Mouse (Mus musculus) limb, embryonic 10.5 days (tissue): ENCODE measurements around the gene Rab11fip4. TPM values are rescaled to one million over a fixed set of nuclear protein-coding genes. Genes with fewer than 3 reads are reported as not detected.

Source experiments
- DNase-seq: peaks from one replicate; pipeline ENCODE4 v3.0.0-alpha.2; 2017; ENCODE audit warnings: low spot score
- H3K27ac ChIP-seq: fragments of 300-500 bp; sonication (generic); 2 replicates; pipeline ENCODE4 v1.5.1; 2016; ENCODE audit warnings: mild to moderate bottlenecking
- H3K27me3 ChIP-seq: fragments of 300-500 bp; sonication (generic); 2 replicates; pipeline ENCODE4 v1.6.1; 2016; ENCODE audit warnings: low read depth, mild to moderate bottlenecking; ENCODE audit not compliant: poor library complexity, severe bottlenecking
- H3K36me3 ChIP-seq: fragments of 300-500 bp; sonication (generic); 2 replicates; pipeline ENCODE4 v1.6.1; 2016; ENCODE audit warnings: mild to moderate bottlenecking, moderate library complexity
- H3K4me1 ChIP-seq: fragments of 300-500 bp; sonication (generic); 2 replicates; pipeline ENCODE4 v1.6.1; 2016
- H3K4me3 ChIP-seq: fragments of 300-500 bp; sonication (generic); 2 replicates; pipeline ENCODE4 v1.5.1; 2016; ENCODE audit warnings: mild to moderate bottlenecking, moderate library complexity
- H3K9me3 ChIP-seq: fragments of 300-500 bp; sonication (generic); replicated peaks from 2 replicates; pipeline ENCODE4 v1.6.1; 2016; ENCODE audit warnings: mild to moderate bottlenecking
- WGBS: fragments of 180-500 bp; shearing (Covaris S2); methylation state at CpG from one replicate; pipeline ENCODE4 v1.1.7; 2016; 5-methylcytosine and 5-hydroxymethylcytosine counted together
- polyA plus RNA-seq: library from polyadenylated mRNA; unstranded; fragments of >200 nt; fragmentation: Nextera tagmentation; extraction: Ambion mirVana; gene quantifications from 2 replicates; pipeline ENCODE4 v1.2.1, GENCODE M21; 2016

Gene Rab11fip4
- polyA plus RNA-seq, 1 experiment from 2014 or later = 13.4 TPM

DNA sequence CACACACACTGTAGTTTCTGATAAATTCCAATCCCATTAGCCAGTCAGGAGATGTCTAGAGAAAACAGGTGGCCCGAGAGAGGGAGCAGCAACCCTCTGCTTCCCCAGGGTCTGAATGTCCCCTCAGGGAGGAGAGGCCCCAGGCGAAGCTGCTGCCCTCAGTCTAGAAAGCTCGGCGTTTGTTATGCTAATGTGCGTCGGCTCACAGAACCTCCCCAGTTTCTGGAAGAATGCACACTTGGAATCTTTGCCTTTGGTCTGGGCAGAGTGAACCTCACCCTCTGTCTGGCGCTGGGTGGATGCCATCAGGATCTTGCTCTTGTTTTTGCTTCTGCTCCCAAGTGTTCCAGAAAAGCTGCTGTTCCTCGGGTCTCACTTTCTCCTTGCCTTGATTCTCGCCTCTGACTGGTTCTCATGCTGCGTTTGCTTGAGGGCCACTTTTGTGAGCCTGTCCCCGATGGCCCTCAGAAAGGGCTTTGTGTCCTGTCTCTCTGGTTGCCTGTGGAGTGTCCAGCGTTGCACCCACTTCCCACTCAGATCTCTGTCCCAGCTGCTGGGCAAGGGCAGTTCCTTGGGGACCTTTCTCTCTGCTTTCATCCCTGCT lies 55.6 kb downstream of the Rab11fip4 start:
- Histone ChIP-seq H3K27ac (0 out of 2 replicates have a peak overlapping the region, but pooled peaks have one; percentile 33), H3K4me1 (peaks cover 78% of the 10 kb centered on the region)
- no peak for DNase-seq

DNA sequence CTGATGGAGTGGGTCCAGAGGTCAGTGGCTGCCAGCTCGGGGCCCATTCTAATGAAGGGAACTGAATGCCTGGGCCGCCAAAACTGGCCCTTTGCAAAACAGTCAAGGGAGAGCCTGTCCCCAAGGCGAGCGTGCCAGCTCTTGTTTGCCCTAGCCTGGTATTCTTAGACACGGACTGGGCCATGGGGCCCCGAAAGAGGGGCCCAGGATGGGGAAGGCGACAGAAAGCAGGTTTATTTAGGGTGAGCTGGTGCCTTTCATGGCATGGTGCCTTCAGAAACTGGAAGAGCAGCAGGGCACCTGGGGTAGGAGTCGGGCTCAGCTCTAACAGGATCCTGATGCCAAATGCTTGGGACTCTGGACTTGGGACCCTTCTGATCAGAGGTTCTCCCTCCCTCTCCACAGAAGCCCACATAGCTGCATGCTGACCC lies 56.1 kb downstream of the Rab11fip4 start:
- H3K4me3 ChIP-seq = no peak overlapping the region
- no peak for DNase-seq
- WGBS = 63% methylated on average over 8 of the region's 8 CpGs
- H3K36me3 ChIP-seq = no peaks in the 10 kb centered on the region
- H3K27me3 ChIP-seq = peaks cover 30% of the 10 kb centered on the region
- H3K27ac ChIP-seq = 0 out of 2 replicates have a peak overlapping the region, but pooled peaks have one; percentile 33
- H3K4me1 ChIP-seq = peaks cover 77% of the 10 kb centered on the region
- no peaks in the 10 kb centered on the region for H3K9me3 ChIP-seq

More for the DNA sequence above, 55.6 kb downstream of the Rab11fip4 start:
- no peaks in the 10 kb centered on the region for H3K9me3 ChIP-seq
- peaks cover 30% of the 10 kb centered on the region for H3K27me3 ChIP-seq
- no peak overlapping the region for H3K4me3 ChIP-seq
- no peaks in the 10 kb centered on the region for H3K36me3 ChIP-seq
- WGBS = 29% methylated on average over 12 of the region's 12 CpGs

DNA sequence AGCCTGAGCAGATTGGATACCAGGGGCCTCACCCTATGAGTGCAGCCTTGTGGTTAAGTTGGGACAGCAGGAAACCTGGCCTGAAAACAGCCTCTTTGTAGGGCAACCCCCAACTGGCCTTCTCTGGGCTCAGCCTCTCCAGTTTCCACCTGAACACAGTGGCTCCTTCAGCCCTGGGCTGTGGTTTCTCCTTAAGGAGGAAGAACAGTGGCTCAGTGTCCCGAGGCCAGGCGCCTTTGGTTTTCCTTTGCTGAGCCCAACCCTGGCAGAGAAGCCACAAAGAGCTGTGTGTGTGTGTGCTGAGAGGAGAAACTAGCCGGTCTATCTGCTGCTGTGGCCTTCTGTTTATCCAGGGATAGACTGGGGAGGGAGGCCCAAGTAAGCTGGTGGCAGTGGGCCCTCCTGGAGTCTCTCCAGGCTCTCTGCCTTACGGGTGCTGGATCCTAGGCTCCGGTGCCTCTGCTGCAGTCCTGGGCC lies 59.4 kb downstream of the Rab11fip4 start:
- no peaks in the 10 kb centered on the region for H3K9me3 ChIP-seq
- no peak overlapping the region for H3K4me3 ChIP-seq
- peak overlapping the region; percentile 77 for H3K27ac ChIP-seq
- no peak for DNase-seq
- H3K36me3 ChIP-seq = no peaks in the 10 kb centered on the region
- H3K4me1 ChIP-seq = peaks cover 64% of the 10 kb centered on the region
- H3K27me3 ChIP-seq = peaks cover 21% of the 10 kb centered on the region
- WGBS = 75% methylated on average over 5 of the region's 5 CpGs

DNA sequence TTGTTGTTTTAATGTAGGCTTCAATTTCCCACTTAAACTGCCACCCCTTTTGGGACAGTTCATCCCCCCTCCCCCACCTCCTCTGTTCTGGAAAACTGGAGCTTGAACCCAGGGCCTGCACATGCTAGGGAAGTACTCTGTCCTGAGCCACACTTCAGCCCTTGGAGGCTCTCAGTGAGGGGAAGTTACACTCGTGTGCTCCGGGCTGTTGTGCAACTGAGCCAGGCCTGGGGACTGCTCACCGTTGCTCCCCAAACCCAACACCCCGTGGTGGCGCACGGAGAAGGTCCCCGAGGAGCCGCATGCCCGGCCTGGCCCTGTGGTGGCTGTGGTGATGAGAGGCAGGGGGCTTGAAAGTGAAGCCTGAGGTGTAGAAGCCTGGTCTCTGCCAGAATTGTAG lies 61.2 kb downstream of the Rab11fip4 start:
- Histone ChIP-seq H3K36me3 (no peaks in the 10 kb centered on the region), H3K27ac (no peak overlapping the region), H3K27me3 (peaks cover 8% of the 10 kb centered on the region; the same call in 1 of the 2 replicates), H3K4me1 (peaks cover 49% of the 10 kb centered on the region), H3K9me3 (no peaks in the 10 kb centered on the region), H3K4me3 (no peak overlapping the region)
- no peak for DNase-seq
- WGBS = 88% methylated on average over 9 of the region's 9 CpGs

DNA sequence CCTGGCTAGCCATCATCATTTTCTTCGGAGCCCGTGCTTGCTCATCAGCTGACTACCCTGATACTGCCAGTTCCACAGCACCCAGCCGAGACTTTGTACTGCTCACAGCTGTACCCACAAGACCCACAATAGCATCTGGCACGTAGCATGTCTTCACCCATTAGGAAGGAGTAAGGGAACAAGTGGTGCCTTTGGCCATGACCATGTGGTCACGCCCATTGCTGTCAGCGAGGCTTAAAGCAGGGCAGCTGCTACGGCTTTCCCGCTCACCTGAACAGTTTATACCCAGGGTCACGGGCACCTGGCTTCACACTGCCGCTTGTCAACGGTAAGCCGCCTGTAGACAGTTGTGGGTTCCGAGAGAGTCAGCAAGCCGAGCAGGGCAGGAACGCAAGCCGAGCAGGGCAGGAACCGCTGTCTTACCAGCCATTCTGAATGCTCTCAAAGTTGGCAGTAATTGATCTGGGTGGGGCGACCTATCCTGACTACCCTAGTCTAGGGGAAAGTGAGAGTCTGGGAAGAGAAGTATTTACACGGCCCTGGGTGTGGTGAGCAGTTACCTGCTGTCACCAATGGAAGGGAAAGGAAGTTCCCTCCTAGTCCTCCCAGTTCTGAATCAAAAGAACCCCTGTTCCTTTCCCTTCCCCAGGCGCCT lies 62.0 kb downstream of the Rab11fip4 start:
- Histone ChIP-seq H3K4me1 (peaks cover 41% of the 10 kb centered on the region), H3K27me3 (0 out of 2 replicates have a peak, but pooled peaks cover under 1% of the 10 kb centered on the region), H3K36me3 (no peaks in the 10 kb centered on the region), H3K27ac (no peak overlapping the region), H3K4me3 (no peak overlapping the region), H3K9me3 (no peaks in the 10 kb centered on the region)
- 84% methylated on average over 20 of the region's 20 CpGs for WGBS
- no peak for DNase-seq

DNA sequence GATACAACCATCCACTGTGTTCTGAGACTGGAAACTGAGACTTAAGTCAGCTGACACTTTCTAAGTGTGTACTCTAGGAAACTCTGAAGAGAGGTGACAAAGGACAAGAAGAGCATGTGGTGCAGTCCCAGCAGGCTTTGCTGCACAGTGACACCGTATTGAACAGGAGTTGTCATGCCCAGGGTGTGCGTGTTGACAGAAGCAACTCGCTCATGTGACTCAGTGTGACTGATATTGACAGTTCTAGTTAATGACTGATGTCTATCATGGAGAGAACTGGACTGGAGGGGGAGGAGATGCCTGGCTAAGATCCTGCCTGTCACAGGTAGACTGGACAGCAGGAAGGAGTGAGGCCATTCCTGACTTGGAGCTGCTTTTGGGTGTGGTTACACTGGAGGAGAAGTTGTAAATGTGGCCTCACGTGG lies 63.4 kb downstream of the Rab11fip4 start:
- no peaks in the 10 kb centered on the region for H3K9me3 ChIP-seq
- 84% methylated on average over 4 of the region's 4 CpGs for WGBS
- no peaks in the 10 kb centered on the region for H3K36me3 ChIP-seq
- no peaks in the 10 kb centered on the region; the same call in 1 of the 2 replicates for H3K27me3 ChIP-seq
- peaks cover 32% of the 10 kb centered on the region for H3K4me1 ChIP-seq
- DNase-seq = no peak
- no peak overlapping the region for H3K4me3 ChIP-seq
- no peak overlapping the region; the same call in 1 of the 2 replicates for H3K27ac ChIP-seq

DNA sequence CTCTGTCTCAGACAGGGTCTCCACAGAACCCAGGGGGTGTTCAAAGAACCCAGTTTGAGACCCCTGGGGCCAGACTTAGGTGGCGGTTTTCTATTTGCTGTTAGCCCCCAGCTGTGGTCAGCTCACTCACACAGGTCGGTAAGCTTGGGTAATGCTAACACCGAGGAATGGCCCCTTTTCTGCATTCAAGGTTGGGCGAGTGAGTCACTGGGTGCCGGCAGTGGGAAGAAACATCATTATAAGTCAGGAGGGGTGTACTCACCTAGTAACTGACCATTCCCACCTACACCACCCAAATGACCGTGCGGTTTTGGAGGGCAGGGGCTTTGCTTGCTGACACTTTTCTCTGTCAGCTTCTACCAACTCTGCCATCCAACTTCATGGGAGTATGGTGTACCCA lies 64.6 kb downstream of the Rab11fip4 start:
- H3K27me3 ChIP-seq = no peaks in the 10 kb centered on the region; the same call in 1 of the 2 replicates
- H3K4me1 ChIP-seq = peaks cover 25% of the 10 kb centered on the region
- WGBS = 90% methylated on average over 7 of the region's 7 CpGs
- no peak overlapping the region for H3K27ac ChIP-seq
- no peaks in the 10 kb centered on the region for H3K9me3 ChIP-seq
- H3K4me3 ChIP-seq = no peak overlapping the region
- DNase-seq = no peak
- H3K36me3 ChIP-seq = no peaks in the 10 kb centered on the region

DNA sequence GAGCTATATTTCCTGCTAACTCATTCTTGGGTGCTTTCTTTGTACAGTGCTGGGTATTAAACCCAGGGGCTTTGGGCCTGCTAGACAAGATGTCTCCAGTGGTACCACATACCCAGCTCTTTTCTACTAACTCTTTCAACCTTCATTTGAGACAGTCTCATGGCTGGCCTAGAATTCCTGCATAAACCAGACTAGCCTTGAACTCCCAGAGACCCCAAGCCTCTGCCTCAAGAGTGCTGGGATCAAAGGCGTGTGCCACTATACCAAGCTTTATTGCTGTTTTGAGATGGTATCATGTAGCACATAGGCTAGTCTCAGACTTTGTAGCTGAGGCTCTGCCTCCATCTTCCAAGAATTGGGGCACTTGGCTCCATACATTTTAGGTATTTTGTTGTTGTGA lies 65.5 kb downstream of the Rab11fip4 start:
- 71% methylated on average over 1 of the region's 1 CpGs for WGBS

DNA sequence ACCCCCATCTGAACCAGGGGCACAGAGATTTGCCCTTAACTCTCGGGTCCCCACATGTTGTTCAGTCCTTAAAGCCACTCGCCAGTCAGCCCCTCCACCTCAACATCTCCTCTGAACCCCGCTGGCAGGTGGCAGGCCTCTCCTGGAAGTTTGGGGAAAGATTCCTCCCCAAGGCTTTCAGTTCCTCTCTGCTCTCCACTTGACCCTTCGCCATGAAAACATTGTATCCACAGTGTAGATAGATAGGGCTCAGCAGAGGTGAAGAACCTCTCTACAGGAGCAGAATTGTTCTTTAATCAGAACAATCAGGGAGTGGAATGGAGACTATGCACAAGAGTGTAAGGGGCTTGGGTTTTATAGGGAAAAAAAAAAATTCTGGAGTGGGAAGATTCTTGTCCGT lies 66.0 kb downstream of the Rab11fip4 start:
- DNase-seq = no peak
- no peaks in the 10 kb centered on the region for H3K36me3 ChIP-seq
- no peak overlapping the region for H3K4me3 ChIP-seq
- peaks cover 34% of the 10 kb centered on the region for H3K4me1 ChIP-seq
- H3K27ac ChIP-seq = no peak overlapping the region
- no peaks in the 10 kb centered on the region for H3K9me3 ChIP-seq
- H3K27me3 ChIP-seq = peaks cover 7% of the 10 kb centered on the region; the same call in 1 of the 2 replicates
- 79% methylated on average over 5 of the region's 5 CpGs for WGBS

More for the DNA sequence above, 65.5 kb downstream of the Rab11fip4 start:
- Histone ChIP-seq H3K27me3 (peaks cover 2% of the 10 kb centered on the region; the same call in 1 of the 2 replicates), H3K27ac (no peak overlapping the region), H3K36me3 (no peaks in the 10 kb centered on the region), H3K9me3 (no peaks in the 10 kb centered on the region), H3K4me3 (no peak overlapping the region), H3K4me1 (peaks cover 29% of the 10 kb centered on the region)
- no peak for DNase-seq

DNA sequence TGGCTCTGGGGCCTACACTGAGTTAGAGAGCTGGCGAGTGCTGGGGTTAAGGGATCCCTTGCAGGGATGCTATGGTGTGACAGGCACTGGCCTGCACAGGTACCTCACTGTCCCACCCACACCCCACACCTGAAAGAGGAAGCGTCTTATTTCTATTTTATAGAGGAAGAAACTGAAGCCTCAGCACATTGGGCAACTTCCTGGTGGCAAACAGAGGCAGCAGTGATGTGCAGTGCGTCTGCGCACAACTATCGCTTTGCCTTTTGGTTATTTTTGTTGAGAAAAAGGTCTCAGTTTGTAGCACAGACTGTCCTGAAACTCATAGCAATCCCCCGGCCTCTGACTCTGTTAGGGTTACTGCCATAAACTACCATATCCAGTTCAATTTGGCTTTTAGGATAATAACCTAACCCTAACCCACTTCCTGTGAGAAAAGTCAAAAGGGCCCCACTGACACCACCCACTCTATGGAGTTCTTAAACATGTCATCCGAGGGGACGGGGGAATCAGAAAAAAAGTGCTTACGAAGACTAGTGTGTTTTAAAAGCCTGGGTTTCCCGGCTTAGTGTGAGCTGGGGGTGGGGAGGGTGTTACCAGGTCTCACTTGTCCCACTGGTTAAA lies 67.3 kb downstream of the Rab11fip4 start:
- peaks cover 37% of the 10 kb centered on the region for H3K4me1 ChIP-seq
- no peak overlapping the region for H3K4me3 ChIP-seq
- no peak overlapping the region for H3K27ac ChIP-seq
- 87% methylated on average over 10 of the region's 10 CpGs for WGBS
- no peaks in the 10 kb centered on the region for H3K36me3 ChIP-seq
- DNase-seq = no peak
- peaks cover 12% of the 10 kb centered on the region; the same call in 1 of the 2 replicates for H3K27me3 ChIP-seq
- no peaks in the 10 kb centered on the region for H3K9me3 ChIP-seq

DNA sequence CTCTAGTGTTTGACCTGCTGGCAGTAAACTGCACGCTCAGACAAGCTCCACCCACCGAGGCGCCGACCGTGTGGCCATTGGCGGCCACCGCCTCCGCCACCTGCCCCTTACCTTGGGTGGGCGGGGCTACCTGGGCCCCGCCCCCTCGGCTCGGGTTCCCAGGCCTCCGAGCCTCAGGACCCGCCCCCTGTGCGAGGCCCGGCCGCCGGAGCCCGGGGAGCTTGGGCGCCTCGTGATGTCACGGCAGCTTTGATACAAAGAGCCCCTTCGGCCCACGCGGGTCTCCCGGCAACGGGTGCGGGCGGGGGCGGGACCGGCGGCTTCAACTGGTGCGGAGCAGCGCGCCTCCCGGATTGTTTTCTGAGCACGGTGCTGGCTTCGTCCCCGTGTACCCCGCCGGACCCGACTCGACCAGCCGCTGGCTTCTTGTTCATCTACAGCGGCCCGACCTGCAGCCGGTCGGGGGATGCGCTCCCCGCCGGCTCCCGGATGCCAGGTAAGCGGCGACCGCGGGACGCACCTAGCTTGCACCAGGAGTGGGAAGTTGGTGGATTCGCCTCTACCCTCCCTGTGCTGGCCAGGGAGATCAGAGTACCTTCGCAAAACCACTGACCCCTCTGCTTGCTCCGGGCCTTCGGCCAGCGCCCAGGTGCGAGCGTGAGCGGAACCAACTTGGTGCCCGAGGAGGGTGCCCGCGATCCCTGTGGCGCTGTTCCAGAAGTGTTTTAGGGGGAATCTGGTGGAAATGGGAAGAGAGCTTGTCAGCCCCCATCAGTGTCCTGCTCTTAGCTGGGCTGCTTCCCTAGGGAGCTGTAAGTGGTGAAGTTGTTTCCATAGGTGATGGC lies 69.6 kb downstream of the Rab11fip4 start:
- Histone ChIP-seq H3K27me3 (peaks cover 14% of the 10 kb centered on the region; the same call in 1 of the 2 replicates), H3K9me3 (no peaks in the 10 kb centered on the region), H3K36me3 (no peaks in the 10 kb centered on the region), H3K27ac (peak overlapping the region; percentile 89), H3K4me3 (peak overlapping the region; percentile 69), H3K4me1 (peaks cover 41% of the 10 kb centered on the region)
- peak; percentile 91 for DNase-seq
- WGBS = under 1% methylated on average over 69 of the region's 69 CpGs

GRCm38 (mm10) chr11:79661877-79662545 lies 71.0 kb downstream of the Rab11fip4 start:
- DNase-seq = no peak
- Histone ChIP-seq H3K9me3 (no peaks in the 10 kb centered on the region), H3K4me1 (peaks cover 47% of the 10 kb centered on the region), H3K36me3 (no peaks in the 10 kb centered on the region), H3K27ac (peak overlapping the region; percentile 37; the same call in 1 of the 2 replicates), H3K4me3 (peak overlapping the region; percentile 69), H3K27me3 (peaks cover 14% of the 10 kb centered on the region; the same call in 1 of the 2 replicates)
- 56% methylated on average over 6 of the region's 6 CpGs for WGBS
